Mouse (Mus musculus) megakaryocyte, adult 5-6 weeks (primary cell): ENCODE results near the gene Ncf1. TPM values are rescaled to one million over a fixed set of nuclear protein-coding genes. Genes with fewer than 3 reads are reported as not detected.

Source experiments
- ATAC-seq: 2 replicates; pipeline ENCODE4 v1.8.0; 2016; ENCODE audit warnings: mild to moderate bottlenecking, inconsistent platforms; ENCODE audit not compliant: poor library complexity, severe bottlenecking
- total RNA-seq, 2 experiments: library from RNA; stranded (forward) in 1 of 2; stranded (reverse) in 1 of 2; fragments of 153-499, 151-499 nt in 1 of 2; fragments of 221-1000, 200-1000 nt in 1 of 2; gene quantifications; 2 replicates each; pipeline versions ENCODE4 v1.2.3 to v1.2.4; 2015 to 2017

Gene Ncf1
- total RNA-seq, 2 experiments from 2014 or later = 284 to 339 TPM

DNA sequence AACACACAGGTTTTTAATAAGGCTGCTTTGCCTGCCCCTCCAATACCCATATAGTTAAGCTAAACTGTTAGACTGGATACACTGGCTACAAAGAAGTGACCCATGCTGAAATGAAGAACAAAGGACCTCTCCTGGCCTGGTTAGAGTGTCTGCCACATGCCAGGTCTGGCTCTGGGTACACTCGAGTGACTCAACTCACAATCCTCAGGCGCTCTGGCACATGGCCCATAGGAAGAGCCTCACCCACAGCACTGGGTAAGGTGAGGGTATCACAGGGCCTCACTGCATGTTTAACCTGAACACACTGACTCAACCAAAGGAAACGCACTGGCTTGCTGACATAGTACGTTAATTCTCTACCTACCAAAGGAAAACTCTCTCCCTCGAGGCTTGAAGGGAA, 16.7 kb upstream of the Ncf1 start:
- ATAC-seq = no peak

DNA sequence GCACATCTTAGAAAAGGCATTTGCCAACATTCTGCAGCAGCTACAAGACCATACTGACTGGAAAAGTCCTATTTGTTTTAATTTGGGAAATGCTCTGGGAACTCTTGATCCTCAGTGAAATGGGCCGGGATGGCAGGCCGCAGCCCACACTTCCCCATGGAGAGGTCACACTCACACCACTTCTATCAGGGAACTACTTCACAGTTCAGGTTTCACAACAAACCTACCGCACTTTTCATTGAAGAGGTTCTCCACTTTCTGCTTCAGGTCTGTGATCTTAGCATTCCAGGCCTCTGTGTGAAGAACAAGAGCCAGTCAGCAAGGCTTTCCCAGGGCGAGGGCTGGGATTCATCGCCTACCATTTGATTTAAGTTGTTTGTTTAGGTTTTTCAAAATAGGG, 15.5 kb upstream of the Ncf1 start:
- ATAC-seq = no peak

DNA sequence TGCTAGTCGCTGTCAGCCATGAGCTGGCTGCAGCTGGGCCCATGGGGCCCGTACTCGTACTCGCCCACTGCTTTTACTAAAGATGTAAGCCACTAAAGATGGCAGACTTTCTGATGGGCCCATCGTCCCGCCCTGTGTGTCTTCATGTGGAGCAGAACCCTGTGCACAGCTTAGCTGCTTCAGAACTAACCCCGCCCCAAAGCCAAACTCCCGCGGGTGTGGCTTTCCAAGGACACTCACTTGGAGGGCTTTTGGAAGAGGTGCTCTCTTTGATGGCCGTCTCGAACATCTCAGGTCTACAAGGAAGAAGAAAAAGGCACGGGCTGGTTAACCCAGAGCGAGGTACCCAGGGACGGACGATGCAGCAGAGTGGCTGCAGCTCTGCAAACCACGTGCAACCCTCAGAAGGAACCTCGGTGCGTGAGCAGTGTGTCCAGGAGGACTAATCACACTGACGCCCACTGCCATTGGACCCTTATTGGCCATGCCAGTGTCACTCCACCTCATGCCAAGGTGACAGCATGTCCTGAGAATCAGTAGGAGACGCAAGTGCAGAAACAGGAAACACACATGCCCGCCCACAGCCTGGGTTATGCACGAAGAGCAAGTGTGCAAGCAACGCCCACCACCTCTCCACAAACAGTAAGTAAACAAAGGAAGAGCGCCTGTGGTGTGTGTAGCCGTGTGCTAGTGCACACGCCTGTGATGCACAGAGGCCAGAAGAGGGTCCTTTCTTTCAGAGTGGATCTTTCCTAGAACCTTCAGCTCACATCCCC, 14.4 kb upstream of the Ncf1 start:
- ATAC-seq = no peak

DNA sequence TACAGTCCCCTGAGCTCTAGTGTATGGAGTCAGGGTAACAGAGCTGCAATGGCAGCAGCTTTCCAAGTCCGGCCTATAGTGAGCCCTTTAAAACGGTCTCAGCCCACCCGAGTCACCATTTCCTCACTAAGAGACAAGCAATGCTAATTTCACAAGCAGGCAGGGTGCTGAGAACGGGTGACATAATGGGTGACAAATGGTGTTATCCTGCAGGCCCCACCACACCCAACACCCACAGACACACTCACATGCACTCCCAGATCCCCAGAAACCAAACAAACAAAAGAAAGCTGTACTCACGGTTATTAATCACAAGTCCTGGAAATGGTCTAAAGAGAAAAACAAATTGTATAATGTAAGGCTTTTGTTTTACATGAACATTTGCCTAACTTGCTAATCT, 12.4 kb upstream of the Ncf1 start:
- ATAC-seq = no peak

DNA sequence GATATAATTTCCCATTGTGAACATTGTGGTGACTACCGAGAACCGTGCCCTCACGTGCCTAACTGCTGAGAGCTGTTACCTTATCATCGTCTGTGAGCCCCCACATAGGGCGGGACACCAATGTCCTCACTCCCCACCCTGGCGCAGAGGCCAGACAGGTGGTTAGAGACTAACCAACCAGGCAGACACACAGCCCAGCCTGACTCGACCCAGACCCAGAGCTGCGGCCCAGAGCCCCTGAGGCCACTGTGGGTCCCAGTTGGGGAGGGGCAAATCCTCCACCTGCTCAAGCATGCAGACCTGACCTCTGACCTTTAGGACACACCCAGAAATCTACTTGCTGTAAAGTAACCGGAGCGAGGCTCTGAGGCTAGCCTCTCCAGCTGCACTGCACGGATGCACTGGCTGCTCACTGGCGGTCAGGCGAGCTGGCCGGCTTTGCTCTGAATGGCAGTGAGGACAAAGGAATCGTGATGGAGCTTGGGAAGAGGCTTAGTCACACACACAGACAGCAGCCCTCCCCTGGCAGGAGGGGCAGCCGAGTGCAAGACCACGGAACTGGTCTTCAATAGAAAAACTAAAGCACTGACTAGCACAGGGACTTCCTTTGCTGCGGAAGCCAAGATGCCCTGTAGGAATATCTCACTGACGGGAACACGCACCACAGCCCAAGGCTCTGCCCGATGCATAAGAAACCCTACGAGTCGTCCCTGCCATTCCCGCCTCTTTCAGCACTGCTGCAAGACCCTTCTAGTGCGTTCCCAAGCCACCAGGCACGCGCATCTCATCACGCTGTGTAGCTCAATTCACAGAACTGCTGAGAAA, 8.7 kb upstream of the Ncf1 start:
- no peak for ATAC-seq

DNA sequence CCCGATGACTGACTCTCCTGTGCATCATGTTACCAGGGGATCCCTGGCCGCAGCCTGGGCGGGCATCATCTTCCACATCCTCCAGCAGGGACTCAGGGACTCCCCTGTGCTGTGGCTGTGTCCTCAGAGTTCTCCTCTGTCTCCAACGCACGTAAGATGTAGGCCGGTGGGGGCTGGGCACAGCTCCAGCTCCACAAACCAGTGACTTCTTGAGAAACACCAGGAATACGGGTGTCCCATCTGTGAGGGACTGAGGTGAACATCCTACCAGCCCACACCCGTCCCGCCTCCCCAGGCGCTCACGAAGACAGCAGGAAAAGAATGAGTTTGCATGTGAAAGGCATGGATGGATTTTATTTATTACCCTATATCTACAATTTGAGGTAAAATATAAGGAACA, 8.1 kb upstream of the Ncf1 start:
- no peak for ATAC-seq

DNA sequence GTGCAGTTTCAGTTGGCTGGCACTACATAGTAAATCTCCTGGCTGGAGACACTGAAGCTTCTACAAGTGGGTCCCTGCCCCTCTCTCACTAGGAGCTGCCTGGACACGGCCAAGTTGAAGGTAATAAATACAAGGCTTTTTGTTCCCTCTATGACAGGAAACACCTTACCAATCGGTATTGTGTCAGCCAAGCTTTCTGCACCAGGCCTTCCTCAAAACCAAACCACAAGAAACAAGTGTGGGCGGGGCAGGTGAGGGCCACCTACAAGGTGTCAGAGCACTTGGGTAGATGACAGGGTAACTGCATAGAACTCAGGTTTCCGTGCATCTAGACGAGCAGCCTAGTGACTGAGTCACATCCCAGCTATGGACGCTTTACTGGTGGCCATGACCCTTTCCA, 7.4 kb upstream of the Ncf1 start:
- peak; percentile 63 for ATAC-seq

DNA sequence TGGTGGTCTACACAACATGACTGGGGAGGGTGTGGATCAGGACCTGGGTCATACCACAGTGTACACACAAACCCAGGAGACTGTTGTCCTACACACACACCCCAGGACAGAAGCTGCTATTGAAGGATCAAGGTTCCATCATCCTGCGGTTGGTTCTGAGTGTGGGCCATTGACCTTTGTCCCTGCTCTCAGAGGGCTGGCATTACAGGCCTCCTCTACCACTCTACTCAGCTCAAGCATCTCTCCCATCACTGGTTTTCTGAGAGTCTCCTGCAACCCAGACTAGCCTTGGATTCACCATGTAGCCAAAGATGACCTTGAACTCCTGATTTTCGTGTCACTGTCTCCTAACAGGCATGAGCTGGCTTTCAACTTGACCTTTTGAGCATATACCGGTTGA, 6.8 kb upstream of the Ncf1 start:
- ATAC-seq = no peak

DNA sequence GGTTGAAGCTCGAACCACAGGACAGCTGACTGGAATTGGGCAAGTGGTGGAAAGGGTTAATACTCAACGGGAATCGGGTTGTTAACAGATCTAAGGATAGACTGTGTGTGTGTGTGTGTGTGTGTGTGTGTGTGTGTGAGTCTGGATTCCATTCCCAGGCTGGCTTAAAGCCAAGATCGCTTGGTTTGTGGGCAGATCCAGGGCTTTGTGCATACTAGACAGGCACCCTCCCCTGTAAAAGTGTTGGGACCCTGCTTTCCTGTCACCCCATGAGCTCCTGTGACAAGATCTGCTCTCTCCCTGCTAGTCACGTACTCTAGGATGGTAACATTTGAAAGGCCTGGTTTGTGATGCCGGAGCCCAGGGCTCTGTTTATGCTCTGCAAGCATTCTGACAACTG, 5.7 kb upstream of the Ncf1 start:
- ATAC-seq = no peak

DNA sequence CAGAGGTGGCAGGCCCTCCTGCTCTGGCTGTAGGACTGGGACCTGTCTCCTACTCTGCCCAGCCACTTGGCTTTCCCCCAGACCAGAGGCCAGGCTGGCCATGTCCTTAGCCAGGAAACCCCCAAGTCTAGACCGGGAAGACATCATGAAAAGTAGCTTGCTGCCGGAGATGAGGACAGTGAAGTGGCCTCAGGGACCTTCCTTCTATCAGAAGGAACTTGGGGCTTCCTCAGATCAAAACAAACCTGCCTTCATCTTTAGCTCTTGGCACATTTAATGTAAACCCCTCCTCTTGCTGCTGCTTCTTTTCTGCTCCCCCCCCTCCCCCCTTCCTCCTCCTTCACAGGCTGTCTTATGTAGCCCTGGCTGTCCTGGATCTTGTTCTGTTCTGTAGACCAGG, 4.8 kb upstream of the Ncf1 start:
- ATAC-seq = no peak

DNA sequence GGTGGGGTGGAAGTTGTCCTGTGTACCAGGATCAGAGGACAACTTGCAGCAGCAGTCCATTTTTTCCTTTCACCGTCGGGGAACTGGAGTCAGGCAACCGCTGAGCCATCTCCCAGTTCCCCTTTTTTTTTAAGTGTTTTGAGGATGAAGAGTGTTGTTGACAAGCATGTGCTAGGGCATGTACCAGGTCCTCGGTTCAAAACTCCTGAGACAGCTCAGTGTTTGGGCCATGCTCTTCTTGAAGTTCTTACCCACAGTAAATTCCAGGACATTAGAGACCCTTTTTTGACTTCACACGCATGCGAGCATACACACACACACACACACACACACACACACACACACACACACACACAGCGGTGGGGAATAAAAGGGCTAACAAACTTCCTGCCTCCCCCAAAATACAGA, 3.8 kb upstream of the Ncf1 start:
- ATAC-seq = no peak

DNA sequence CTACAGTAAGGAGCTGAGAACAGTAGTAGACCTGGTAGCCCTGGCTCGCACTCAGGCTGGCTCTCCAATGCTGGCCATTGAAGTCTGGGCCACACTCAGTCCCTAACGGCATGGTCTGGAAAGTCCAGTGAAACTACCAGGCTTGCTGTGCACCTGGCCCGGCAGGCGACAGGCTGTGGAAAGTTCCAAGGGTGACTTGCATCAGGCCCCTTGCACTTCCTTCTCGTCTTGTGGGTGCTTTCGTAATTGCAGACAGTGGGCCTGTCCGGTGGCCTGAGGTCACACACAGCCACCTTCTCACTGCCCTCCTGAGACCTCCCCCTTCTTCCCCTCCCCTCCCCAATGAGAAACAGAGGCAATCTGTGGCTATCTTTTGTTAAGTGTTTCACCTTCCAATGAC, 3.1 kb upstream of the Ncf1 start:
- ATAC-seq = peak; percentile 56

DNA sequence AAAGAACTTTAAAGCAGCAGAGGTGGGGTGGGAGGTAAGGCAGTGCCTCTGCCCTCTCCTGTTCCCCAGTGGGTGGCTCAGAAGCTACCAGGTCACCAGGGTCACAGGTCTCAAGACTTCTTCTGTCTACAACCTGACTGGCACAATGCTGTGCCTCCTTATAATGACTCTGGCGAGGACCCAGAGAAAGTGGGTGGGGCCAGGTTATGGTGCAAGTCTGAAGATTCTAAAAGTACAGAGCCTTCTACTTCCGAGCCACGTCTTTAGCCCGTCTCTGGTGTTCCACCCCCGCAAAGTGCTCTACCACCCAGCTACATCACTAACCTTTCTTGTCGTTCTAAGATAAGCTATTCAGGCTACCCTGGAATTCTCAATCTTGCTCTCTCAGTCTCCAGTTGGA, 2.7 kb upstream of the Ncf1 start:
- ATAC-seq = peak; percentile 40

DNA sequence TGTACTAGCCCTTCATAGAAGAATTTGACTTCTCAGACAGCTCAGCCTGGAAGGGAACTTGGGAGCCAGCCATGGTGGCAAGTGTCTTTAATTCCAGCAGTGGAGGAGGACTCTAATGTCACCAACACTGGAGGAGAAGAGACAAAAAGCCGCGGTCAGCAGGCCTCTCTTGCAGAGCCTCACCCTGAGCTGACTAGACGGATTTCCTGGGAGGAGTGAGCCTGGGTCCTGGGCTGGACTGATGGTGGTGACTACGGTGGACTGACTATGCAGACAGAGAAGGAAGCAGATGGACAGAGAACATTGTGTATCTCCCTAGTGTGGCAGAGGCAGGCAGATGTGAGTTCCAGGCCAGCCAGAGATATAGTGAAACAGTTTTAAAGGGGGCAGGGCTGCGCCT, 2.0 kb upstream of the Ncf1 start:
- ATAC-seq = peak; percentile 28

DNA sequence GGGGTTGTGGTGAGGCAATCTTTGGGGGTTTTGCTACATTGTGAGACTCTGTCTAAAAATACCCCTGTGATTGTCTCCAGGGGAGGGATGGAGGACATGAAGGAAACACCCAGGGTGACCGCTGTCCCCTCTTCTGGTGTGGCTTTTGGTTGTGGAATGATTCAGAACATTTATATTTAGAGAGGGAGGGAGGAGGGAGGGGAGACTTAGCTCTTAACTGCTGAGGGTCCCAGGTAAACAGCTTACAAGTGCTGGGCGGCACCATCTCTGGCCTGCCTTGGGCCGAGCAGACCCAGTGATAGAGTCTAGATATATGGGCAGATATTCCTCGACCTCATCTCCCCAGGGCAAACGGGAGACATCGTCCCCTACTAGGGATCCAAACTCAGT, 1.2 kb downstream of the Ncf1 start:
- no peak for ATAC-seq

DNA sequence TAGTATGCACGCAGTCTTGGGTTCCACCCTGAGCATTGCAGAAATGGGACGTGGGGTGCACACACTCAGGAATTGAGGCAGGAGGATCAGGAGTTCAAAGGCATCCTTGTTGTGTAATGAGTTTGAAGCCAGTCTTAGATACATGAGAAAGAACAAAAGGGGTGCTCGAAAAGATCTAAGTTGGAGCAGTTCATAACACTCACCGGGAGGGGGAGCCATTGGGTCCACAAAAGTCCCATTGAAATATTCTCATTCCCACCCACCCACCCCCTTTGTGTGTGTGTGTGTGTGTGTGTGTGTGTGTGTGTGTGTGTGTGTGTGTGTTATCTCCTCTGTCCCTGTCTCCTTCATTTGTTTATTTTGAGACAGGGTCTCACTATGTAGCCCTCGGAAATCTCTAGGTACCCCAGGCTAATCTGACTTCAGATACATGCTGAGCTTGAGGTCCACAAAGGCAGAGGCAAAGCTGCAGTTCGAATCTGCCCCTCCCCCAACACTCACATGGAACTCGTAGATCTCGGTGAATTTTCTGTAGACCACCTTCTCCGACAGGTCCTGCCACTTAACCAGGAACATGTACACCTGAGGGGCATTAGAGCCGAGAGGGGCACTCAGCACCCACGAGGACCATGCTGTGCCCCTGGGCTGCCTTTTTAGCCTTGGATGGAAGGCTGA, 1.7 kb downstream of the Ncf1 start:
- no peak for ATAC-seq

DNA sequence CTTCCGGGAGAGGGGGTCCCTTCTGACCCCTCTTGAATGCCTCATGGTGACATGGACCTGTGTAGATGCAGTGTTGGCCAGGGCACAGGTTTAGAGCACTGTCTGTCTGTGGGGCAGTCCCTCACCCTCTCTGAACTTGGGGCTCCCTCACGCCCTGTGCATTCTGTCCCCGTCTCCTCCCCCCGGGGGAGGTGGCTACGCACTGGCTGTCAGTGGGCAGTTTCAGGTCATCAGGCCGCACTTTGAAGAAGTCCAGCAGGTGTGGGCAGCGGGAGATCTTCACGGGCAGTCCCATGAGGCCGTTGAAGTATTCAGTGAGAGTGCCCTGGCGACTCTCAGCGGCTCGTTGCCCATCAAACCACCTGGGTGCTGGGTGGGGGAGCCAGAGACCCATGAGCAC, 2.5 kb downstream of the Ncf1 start:
- no peak for ATAC-seq

DNA sequence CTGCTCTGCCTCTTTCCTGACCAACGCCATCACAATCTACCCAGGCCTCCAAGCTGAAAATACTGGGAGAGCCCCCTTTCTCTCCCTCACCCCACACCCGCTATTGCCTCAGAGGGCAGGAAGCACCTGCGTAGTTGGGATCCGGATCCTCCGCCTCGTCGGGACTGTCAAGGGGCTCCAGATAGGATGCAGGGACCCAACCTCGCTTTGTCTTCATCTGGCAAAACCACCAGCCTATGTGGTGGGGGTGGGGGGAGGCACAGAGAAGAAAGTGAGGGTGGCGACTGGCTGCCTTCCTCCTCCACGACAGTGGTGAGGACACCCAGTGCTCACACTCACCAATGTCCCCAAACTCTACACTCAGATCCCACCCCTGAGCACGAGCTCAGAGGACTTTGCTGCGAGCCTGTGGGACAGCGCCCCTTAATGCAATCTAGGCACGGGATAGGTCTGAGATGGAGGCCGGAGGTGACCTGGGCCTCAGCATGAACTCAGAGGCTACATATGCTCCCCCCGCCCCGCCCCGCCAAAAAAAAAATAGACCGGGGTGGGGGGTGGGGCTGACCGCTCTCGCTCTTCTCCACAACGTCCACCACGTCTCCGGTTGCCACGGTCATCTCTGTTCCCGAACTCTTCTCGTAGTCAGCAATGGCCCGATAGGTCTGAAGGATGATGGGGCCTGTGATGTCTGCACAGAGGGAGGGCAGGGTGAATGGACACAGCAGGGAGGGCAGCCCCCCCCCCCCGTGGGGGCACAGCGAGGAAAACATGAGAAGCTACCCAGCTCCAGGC, 4.1 kb downstream of the Ncf1 start:
- ATAC-seq = no peak

DNA sequence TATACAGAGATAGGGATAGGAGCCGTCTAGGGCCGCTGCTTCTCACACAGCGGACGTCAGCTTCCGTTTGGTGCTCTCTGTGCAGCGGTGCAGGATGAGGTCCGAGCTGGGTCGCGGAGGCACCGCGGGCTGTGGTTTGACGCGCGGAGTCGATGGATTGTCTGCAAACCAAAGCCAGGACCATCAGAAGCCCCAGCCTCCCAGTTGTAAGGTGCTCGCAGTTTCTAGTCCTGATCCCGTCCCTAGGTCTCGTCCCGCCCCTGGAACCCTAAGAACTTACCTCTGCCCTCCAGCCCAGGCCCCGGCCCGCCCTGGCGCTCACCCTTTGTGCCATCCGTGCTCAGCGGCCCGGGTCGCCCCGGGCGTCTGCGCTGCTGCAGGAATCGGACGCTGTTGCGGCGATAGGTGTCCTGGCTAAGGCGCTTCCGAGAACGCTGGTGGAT, 7.7 kb downstream of the Ncf1 start:
- ATAC-seq = no peak

DNA sequence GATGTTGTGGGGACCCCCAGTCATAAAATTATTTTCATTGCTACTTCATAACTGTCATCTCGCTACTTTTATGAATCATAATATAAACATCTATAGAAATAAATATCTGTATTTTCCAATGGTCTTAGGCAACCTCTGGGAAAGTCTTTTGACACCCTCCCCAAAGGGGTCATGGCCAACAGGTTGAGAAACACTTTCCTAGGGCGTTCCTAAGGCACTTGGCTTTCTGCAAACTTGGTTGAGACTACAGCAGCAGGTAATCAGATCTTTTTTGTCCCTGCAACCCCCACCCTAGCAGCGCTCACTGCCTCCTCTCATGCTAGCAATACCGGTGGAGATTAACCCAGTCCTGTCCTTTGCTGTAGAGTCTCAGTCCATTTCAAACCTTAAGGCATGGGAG, 8.1 kb downstream of the Ncf1 start:
- no peak for ATAC-seq

DNA sequence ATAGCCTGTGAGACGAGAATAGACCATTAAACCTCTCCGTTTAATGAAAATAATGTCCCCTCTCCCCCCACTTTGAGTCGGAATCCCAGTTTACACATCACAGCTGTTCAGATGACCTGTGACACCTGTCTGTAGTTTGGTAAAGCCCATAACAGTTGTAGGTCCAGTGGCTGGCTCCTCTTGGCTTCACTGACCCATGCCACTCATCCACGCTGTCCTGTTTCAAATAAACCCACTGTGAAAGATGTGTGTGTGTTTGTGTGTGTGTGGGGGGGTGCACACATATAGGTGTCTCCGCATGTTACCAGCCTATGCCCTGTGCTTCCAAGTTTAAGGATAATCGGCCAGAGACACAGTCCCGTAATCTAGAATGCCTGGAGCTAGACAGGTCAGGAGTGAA, 11.5 kb downstream of the Ncf1 start:
- no peak for ATAC-seq
